Mouse (Mus musculus): Measurements from ENCODE around the gene Ulk4. TPM values are rescaled to one million over a fixed set of nuclear protein-coding genes. Genes with fewer than 3 reads are reported as not detected.
A peak's percentile ranks its signal among the peaks of the same experiment; 100 is the strongest.

Ulk4 gene
- total RNA-seq, 4 experiments from 2014 or later: 7.7 to 10.4 (median 9.2) TPM

- no peak for DNase-seq (ENCODE audit: low spot score in 2 of 2)
Observed at GRCm38 (mm10) chr9:121117936-121118335, 159.1 kb downstream of the Ulk4 start.

- no peak for DNase-seq (ENCODE audit: low spot score in 2 of 2)
Observed at GRCm38 (mm10) chr9:121112131-121112530, 164.9 kb downstream of the Ulk4 start.

GRCm38 (mm10) chr9:121108110-121108509 lies 168.9 kb downstream of the Ulk4 start:
- DNase-seq (ENCODE audit: low spot score in 2 of 2): peak; percentile 34 to 66

- peak in 1 of 2 experiments; percentile 52 for DNase-seq (ENCODE audit: low spot score in 2 of 2)
Observed at GRCm38 (mm10) chr9:121107643-121108042, 169.4 kb downstream of the Ulk4 start.

GRCm38 (mm10) chr9:121107101-121107500 lies 169.9 kb downstream of the Ulk4 start:
- no peak for DNase-seq (ENCODE audit: low spot score in 2 of 2)

- DNase-seq (ENCODE audit: low spot score in 2 of 2): no peak
Observed at GRCm38 (mm10) chr9:121101516-121101915, 175.5 kb downstream of the Ulk4 start.

GRCm38 (mm10) chr9:121099453-121099852 lies 177.5 kb downstream of the Ulk4 start:
- no peak for DNase-seq (ENCODE audit: low spot score in 2 of 2)

- no peak for DNase-seq (ENCODE audit: low spot score in 2 of 2)
Observed at GRCm38 (mm10) chr9:121093760-121094159, 183.2 kb downstream of the Ulk4 start.

- no peak for DNase-seq (ENCODE audit: low spot score in 2 of 2)
Observed at GRCm38 (mm10) chr9:121092568-121092967, 184.4 kb downstream of the Ulk4 start.

- peak in 1 of 2 experiments; percentile 50 for DNase-seq (ENCODE audit: low spot score in 2 of 2)
Observed at GRCm38 (mm10) chr9:121091016-121091735, 185.8 kb downstream of the Ulk4 start.

GRCm38 (mm10) chr9:121087661-121088060 lies 189.3 kb downstream of the Ulk4 start:
- no peak for DNase-seq (ENCODE audit: low spot score in 2 of 2)

GRCm38 (mm10) chr9:121084191-121084590 lies 192.8 kb downstream of the Ulk4 start:
- DNase-seq (ENCODE audit: low spot score in 2 of 2): no peak

- no peak for DNase-seq (ENCODE audit: low spot score in 2 of 2)
Observed at GRCm38 (mm10) chr9:121080834-121081233, 196.2 kb downstream of the Ulk4 start.

- DNase-seq (ENCODE audit: low spot score in 2 of 2): no peak
Observed at GRCm38 (mm10) chr9:121080413-121080812, 196.6 kb downstream of the Ulk4 start.

- peak in 1 of 2 experiments; percentile 32 for DNase-seq (ENCODE audit: low spot score in 2 of 2)
Observed at GRCm38 (mm10) chr9:121079388-121080088, 197.5 kb downstream of the Ulk4 start.

GRCm38 (mm10) chr9:121076291-121076690 lies 200.7 kb downstream of the Ulk4 start:
- peak in 1 of 2 experiments; percentile 56 for DNase-seq (ENCODE audit: low spot score in 2 of 2)

- DNase-seq (ENCODE audit: low spot score in 2 of 2): peak; percentile 45 to 94
Observed at GRCm38 (mm10) chr9:121075246-121075645, 201.8 kb downstream of the Ulk4 start.

GRCm38 (mm10) chr9:121074726-121075125 lies 202.3 kb downstream of the Ulk4 start:
- peak in 1 of 2 experiments; percentile 76 for DNase-seq (ENCODE audit: low spot score in 2 of 2)

GRCm38 (mm10) chr9:121072127-121072757 lies 204.8 kb downstream of the Ulk4 start:
- no peak for DNase-seq (ENCODE audit: low spot score in 2 of 2)

GRCm38 (mm10) chr9:121071461-121072126 lies 205.4 kb downstream of the Ulk4 start:
- no peak for DNase-seq (ENCODE audit: low spot score in 2 of 2)

- no peak for DNase-seq (ENCODE audit: low spot score in 2 of 2)
Observed at GRCm38 (mm10) chr9:121071050-121071449, 205.9 kb downstream of the Ulk4 start.

- no peak for DNase-seq (ENCODE audit: low spot score in 2 of 2)
Observed at GRCm38 (mm10) chr9:121068115-121068514, 208.9 kb downstream of the Ulk4 start.

Measured in left cerebral cortex, adult 8-10 months (tissue).